Mouse (Mus musculus): ENCODE measurements at regions not wholly inside any gene's neighbourhood (a gene's known extent, or its start where the extent isn't known, plus 50 kb on each side); places are given as distances from the start of the nearest gene placed in this dataset.

DNA sequence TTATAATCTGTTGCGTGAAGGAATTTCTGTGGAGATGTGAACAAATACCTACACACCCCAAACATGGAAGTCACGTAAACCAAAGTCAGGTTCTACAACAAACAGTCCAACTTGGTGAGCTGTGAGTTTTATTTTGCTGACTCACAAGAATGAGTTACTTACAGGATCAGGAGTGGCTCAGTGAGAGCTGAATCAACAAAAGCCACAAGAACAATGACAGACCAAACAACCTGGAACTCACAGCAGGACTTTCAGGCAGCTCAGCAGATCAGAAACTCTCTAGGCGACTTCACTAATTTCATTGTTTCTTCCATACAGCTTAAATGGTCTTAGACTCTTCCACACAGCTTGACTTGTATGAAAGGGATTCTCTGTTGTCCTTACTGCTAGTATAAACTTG is 254.4 kb upstream of the Lrrc4c start:
- DNase-seq, result no peak

DNA sequence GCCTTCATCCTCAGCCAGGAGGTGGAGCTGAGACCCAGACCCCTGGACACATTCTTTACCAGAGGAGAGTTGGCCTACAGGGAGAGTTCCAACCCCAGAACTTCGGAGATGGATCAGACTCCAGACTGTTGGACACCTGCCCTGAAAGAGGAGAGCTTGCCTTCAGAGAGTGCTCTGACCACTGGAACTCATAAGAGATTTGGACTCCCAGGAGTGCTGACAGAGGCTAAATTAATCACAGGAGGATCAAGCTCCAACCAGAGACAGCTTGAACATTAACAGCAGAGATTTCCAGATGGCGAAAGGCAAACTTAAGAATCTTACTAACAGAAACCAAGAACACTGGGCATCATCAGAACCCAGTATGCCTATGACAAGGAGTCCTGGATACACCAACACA is 209.5 kb upstream of the Lrrc4c start:
- DNase-seq, result peak; percentile 24 to 34

DNA sequence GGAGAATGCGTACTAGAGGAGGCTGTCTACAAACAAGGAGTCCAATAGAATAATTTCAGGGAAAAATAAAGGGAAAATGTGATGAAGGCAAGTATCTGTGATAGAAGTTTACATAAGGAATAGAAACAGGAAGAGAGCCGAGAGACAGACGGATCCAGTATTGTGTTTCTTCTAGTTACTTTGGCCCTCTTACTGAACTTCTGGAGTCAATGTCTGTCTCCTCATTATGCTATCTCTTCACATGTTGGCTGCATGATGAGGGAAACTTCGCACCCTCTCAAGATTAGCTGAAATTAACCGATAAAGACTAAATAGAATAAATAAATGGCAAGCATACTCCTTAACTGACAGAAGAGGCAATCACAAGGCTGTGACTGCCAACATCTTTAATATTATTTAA is 197.9 kb upstream of the Lrrc4c start:
- DNase-seq, result no peak

DNA sequence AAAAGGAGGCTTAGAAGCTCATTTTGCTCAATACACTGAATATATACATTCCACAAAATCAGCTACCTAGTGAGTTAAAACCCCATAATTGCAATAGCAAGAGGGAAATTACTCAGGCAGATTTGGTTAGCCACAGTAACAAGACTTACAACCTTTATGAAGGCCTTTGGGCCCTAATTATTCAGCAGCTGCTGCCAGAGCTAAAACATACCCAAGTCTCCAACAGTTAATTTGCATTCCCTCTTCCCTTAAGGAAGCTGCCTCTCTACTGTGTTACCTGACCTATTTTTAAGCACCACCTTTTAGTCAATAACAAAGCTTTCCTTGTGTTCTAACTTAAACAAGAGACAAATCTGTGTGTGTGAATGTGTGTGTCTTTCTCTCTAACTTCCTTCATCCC is 179.4 kb upstream of the Lrrc4c start:
- DNase-seq, result no peak

DNA sequence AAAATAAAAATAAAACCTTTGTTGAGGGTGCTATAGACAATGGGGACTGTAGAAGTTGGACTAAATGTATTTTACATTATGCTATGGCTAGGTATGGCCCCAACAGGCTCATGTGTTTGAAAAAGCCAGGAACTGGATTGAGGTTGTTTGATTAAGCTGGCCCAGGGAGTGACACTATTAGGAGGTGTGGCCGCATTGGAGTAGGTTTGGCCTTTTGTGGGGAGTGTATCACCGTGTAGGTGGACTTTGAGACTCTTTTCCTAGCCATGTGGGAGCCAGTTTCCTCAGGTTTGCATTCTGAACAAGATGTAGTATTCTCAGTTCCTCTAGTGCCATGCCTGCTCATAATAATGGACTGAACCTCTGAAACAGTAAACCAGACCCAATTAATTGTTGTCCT is 162.7 kb upstream of the Lrrc4c start:
- no peak for DNase-seq

GRCm38 (mm10) chr2:96166624-96167023 is 151.3 kb upstream of the Lrrc4c start:
- no peak for DNase-seq
